Comparison of ENCODE assay signal across 21 mouse cellular contexts in the genomic region with DNA sequence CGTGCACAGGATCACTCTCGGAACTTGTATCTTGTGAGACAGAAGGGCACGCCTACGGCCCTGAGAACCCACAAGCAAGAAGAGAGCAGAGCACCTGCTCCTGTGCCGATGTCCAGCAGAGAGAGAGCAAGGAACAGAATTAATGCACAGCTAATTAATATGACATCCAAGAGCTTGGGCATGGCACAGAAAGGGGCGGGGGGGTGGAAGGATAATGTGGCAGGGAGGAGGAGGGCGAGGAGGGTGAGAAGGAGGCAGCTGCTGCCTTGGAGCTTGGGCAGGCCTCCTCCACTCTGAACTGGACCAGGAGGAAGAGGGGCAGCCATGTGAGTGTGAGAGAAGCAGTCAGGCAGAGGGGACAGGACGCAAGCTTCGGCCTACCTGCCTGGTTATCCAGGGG.
DNase-seq lines count a peak whose midpoint lies in the region; ATAC-seq and TF ChIP-seq lines count a peak whose summit lies in the region.
"Had no signal": no experiment of that assay in that cellular context is flagged by ENCODE, and none has a peak within 500 bp of the region (broad histone marks: within the 10 kb centered on the region; RNA-seq: fewer than 3 reads in every experiment).

No protein-coding gene starts in this region.

- H3K36me3 ChIP-seq in forebrain, embryonic 13.5 days (ENCODE audit: poor library complexity, severe bottlenecking) = no peaks in the 10 kb centered on the region
- no peaks in the 10 kb centered on the region for H3K36me3 ChIP-seq in forebrain, embryonic 16.5 days (ENCODE audit: control insufficient read depth, insufficient read depth)
- H3K36me3 ChIP-seq: embryonic facial prominence, embryonic 15.5 days; forebrain, embryonic 10.5 days; heart, embryonic 13.5 days; hindbrain, embryonic 12.5 days had no signal

- peaks cover 11% of the 10 kb centered on the region for H3K4me1 ChIP-seq in forebrain, embryonic 13.5 days
- no peaks in the 10 kb centered on the region for H3K4me1 ChIP-seq in forebrain, embryonic 16.5 days (replicated peaks; ENCODE audit: control insufficient read depth, insufficient read depth, low read length)
- H3K4me1 ChIP-seq: embryonic facial prominence, embryonic 15.5 days had no signal

- H3K27me3 ChIP-seq in forebrain, embryonic 13.5 days = peaks cover 7% of the 10 kb centered on the region
- no peaks in the 10 kb centered on the region for H3K27me3 ChIP-seq in forebrain, embryonic 16.5 days (replicated peaks; ENCODE audit: control insufficient read depth, insufficient read depth, low read length)
- H3K27me3 ChIP-seq: embryonic facial prominence, embryonic 15.5 days; heart, embryonic 13.5 days had no signal

- no peak for TF ChIP-seq CTCF in brain, embryonic 14.5 days (IDR thresholded peaks at IDR 0.05; ENCODE audit: borderline replicate concordance, extremely low read depth, insufficient read depth, insufficient read length)

- intact Hi-C loops in left cerebral cortex, postnatal 4 days (cut with DNase I) = no loop called here
- intact Hi-C loops in left cerebral cortex, postnatal 10 days (cut with DNase I) = no loop called here

- H3K4me3 ChIP-seq in forebrain, embryonic 13.5 days = no peak overlapping the region
- H3K4me3 ChIP-seq in forebrain, embryonic 16.5 days (replicated peaks; ENCODE audit: low read length) = no peak overlapping the region
- H3K4me3 ChIP-seq: embryonic facial prominence, embryonic 15.5 days; erythroblast, embryonic 14.5 days; forebrain, embryonic 10.5 days; gastrocnemius, adult 2 months; heart, embryonic 13.5 days; hindbrain, embryonic 12.5 days had no signal

- no peaks in the 10 kb centered on the region for H3K9me3 ChIP-seq in forebrain, embryonic 13.5 days (replicated peaks)
- no peaks in the 10 kb centered on the region for H3K9me3 ChIP-seq in forebrain, embryonic 16.5 days (ENCODE audit: control insufficient read depth, low read length)
- H3K9me3 ChIP-seq: embryonic facial prominence, embryonic 15.5 days; forebrain, embryonic 10.5 days; heart, embryonic 13.5 days; hindbrain, embryonic 12.5 days had no signal

- DNase-seq in left cerebral cortex, postnatal 4 days = peak; percentile 79
- DNase-seq in left cerebral cortex, postnatal 10 days (ENCODE audit: extremely low spot score in 1 of 2, low spot score in 2 of 2) = no peak
- peak; percentile 58 for DNase-seq in retina, postnatal 1 day
- no peak for DNase-seq in retina, embryonic 14.5 days (ENCODE audit: low spot score)
- peak; percentile 59 for DNase-seq in brain, embryonic 14.5 days (ENCODE audit: low read depth)
- DNase-seq: adrenal gland, adult 8-10 months; adrenal gland, postnatal 36 days; cerebellum, adult 11-12 months; cerebellum, adult 9-10 months; embryo, embryonic 11 days; gastrocnemius, adult 2 months; gastrocnemius, postnatal 25 days; heart, postnatal 36 days had no signal

- ATAC-seq in forebrain, embryonic 13.5 days = no peak
- ATAC-seq in forebrain, embryonic 16.5 days = no peak
- ATAC-seq: intestine, embryonic 16.5 days had no signal

- TF ChIP-seq POLR2A in brain, embryonic 14.5 days (IDR thresholded peaks at IDR 0.05; ENCODE audit: borderline replicate concordance, extremely low read depth, insufficient read depth, insufficient read length, poor library complexity, severe bottlenecking) = no peak

- no peak overlapping the region for H3K27ac ChIP-seq in forebrain, embryonic 13.5 days
- H3K27ac ChIP-seq in forebrain, embryonic 16.5 days (ENCODE audit: low read length) = no peak overlapping the region
- H3K27ac ChIP-seq: embryonic facial prominence, embryonic 15.5 days; forebrain, embryonic 10.5 days; gastrocnemius, adult 2 months; heart, embryonic 13.5 days; hindbrain, embryonic 12.5 days had no signal

- H3K4me2 ChIP-seq in forebrain, embryonic 13.5 days = no peak overlapping the region
- no peak overlapping the region for H3K4me2 ChIP-seq in forebrain, embryonic 16.5 days (ENCODE audit: low read length)
- H3K4me2 ChIP-seq: embryonic facial prominence, embryonic 15.5 days; heart, embryonic 13.5 days; hindbrain, embryonic 12.5 days had no signal

- 79% methylated on average over 9 of the region's 9 CpGs for WGBS in forebrain, embryonic 13.5 days
- 72% methylated on average over 9 of the region's 9 CpGs for WGBS in forebrain, embryonic 16.5 days

- 0 out of 2 replicates have a peak overlapping the region, but pooled peaks have one; percentile 8 for H3K9ac ChIP-seq in forebrain, embryonic 13.5 days
- no peak overlapping the region for H3K9ac ChIP-seq in forebrain, embryonic 16.5 days (replicated peaks; ENCODE audit: low read depth, low read length)
- H3K9ac ChIP-seq: embryonic facial prominence, embryonic 15.5 days; heart, embryonic 13.5 days; hindbrain, embryonic 12.5 days had no signal

Comparison
In these comparisons a context has a peak if more than half of its experiments do, and no peak if none do; other contexts are left out.
1. DNase-seq: peak in left cerebral cortex, postnatal 4 days (single experiment), retina, postnatal 1 day (single experiment) and brain, embryonic 14.5 days (single experiment); none in left cerebral cortex, postnatal 10 days (0 of 2) and retina, embryonic 14.5 days (single experiment).